Mouse (Mus musculus) testis, adult 2 months (tissue): Measurements from ENCODE around the gene Mitf.

Source experiments
- CTCF ChIP-seq: fragments of 200-500 bp; IDR thresholded peaks from 2 replicates; pipeline ENCODE4 v1.5.1; 2012; ENCODE audit warnings: low read depth, mild to moderate bottlenecking, inconsistent platforms, low read length, moderate library complexity; ENCODE audit not compliant: control insufficient read depth, insufficient read depth, insufficient replicate concordance
- POLR2A ChIP-seq: fragments of 200-500 bp; IDR thresholded peaks from 2 replicates; pipeline ENCODE4 v1.6.1; 2012; ENCODE audit warnings: low read depth, mild to moderate bottlenecking, inconsistent platforms, low read length, moderate library complexity; ENCODE audit not compliant: control insufficient read depth

DNA sequence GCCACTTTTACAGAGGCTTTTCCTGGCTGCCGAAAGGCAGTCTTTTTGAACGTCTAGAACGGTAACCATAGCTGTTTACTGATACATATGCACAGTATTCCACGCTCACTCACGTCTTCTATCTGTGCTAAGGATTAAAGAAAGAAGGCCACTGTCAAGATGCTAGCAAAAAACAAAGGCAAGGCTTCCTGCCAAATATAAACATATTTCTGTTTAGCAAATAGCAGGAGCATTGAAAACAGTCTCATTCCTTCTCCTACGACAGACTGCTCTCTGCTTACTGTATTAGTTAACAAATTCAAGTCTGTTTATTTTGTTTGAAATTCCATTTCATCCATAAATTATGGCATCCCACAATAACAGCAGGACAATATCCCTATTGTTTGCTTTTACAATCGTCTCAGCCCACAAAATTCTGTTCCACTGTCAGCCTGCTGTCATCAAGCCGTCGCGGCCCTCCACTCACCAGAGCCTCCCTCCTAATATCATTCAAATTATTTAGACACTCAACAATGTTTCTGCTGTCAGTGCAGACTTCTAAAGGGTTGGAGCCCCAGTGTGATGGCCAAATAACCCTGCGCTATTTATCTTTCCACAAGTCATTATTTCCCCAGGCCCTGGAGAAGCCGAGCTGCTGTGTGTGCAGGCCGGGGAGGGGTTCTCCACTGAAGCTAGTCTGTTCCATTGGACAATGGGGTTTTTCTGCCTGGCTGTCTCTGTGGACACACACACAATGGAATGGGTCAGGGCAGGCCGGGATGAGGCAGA lies 242.0 kb downstream of the Mitf start:
- TF ChIP-seq POLR2A, result no peak
- no peak for TF ChIP-seq CTCF
